Mouse (Mus musculus) forebrain, embryonic 12.5 days (tissue): ENCODE measurements around the gene Fgfr2. TPM values are rescaled to one million over a fixed set of nuclear protein-coding genes. Genes with fewer than 3 reads are reported as not detected.
"Not testable (repeated sequence)": the region's sequence is repeated elsewhere in the genome, so short reads cannot be mapped to it uniquely, and the experiment has no call there.

Experiments used
- ATAC-seq: fragments of 200-750 bp; cut with Nextera tagmentation; 2 replicates; pipeline ENCODE4 v1.8.0; 2017; ENCODE audit warnings: moderate TSS enrichment; ENCODE audit not compliant: low FRiP score
- H3K27ac ChIP-seq: fragments of 300-500 bp; sonication (generic); 2 replicates; pipeline ENCODE4 v1.5.1; 2016; ENCODE audit warnings: mild to moderate bottlenecking
- H3K27me3 ChIP-seq: fragments of 300-500 bp; sonication (generic); 2 replicates; pipeline ENCODE4 v1.6.1; 2016; ENCODE audit warnings: mild to moderate bottlenecking
- H3K36me3 ChIP-seq: fragments of 300-500 bp; sonication (generic); replicated peaks from 2 replicates; pipeline ENCODE4 v1.6.1; 2016; ENCODE audit warnings: mild to moderate bottlenecking
- H3K4me1 ChIP-seq: fragments of 300-500 bp; sonication (generic); 2 replicates; pipeline ENCODE4 v1.6.1; 2016
- H3K4me2 ChIP-seq: fragments of 300-500 bp; sonication (generic); 2 replicates; pipeline ENCODE4 v1.6.1; 2016; ENCODE audit warnings: mild to moderate bottlenecking, moderate library complexity
- H3K4me3 ChIP-seq: fragments of 300-500 bp; sonication (generic); replicated peaks from 2 replicates; pipeline ENCODE4 v1.5.1; 2016; ENCODE audit warnings: mild to moderate bottlenecking
- H3K9ac ChIP-seq: fragments of 300-500 bp; sonication (generic); 2 replicates; pipeline ENCODE4 v1.6.1; 2016; ENCODE audit warnings: mild to moderate bottlenecking
- H3K9me3 ChIP-seq: fragments of 300-500 bp; sonication (generic); 2 replicates; pipeline ENCODE4 v1.6.1; 2016
- WGBS: fragments of 180-500 bp; shearing (Covaris S2); methylation state at CpG from one replicate; pipeline ENCODE4 v1.1.7; 2016; 5-methylcytosine and 5-hydroxymethylcytosine counted together
- polyA plus RNA-seq: library from polyadenylated mRNA; unstranded; fragments of >200 nt; fragmentation: Nextera tagmentation; extraction: Ambion mirVana; gene quantifications from 2 replicates; pipeline ENCODE4 v1.2.1, GENCODE M21; 2016

Gene Fgfr2
- polyA plus RNA-seq, 1 experiment from 2014 or later, result 89.6 TPM

GRCm38 (mm10) chr7:131062541-131062940 is 2060.6 kb downstream of the Fgfr2 start:
- Histone ChIP-seq H3K9ac (no peak overlapping the region), H3K27ac (no peak overlapping the region), H3K4me2 (no peak overlapping the region), H3K4me1 (no peaks in the 10 kb centered on the region), H3K4me3 (no peak overlapping the region), H3K9me3 (no peaks in the 10 kb centered on the region), H3K27me3 (no peaks in the 10 kb centered on the region), H3K36me3 (no peaks in the 10 kb centered on the region)
- no peak for ATAC-seq
- 83% methylated on average over 2 of the region's 2 CpGs for WGBS

- WGBS, result 75% methylated on average over 2 of the region's 2 CpGs
- H3K4me1 ChIP-seq, H3K9me3 ChIP-seq, H3K27ac ChIP-seq, H3K4me3 ChIP-seq, H3K36me3 ChIP-seq, H3K27me3 ChIP-seq, H3K9ac ChIP-seq, ATAC-seq, H3K4me2 ChIP-seq: not testable (repeated sequence)
Measured at GRCm38 (mm10) chr7:131059808-131060207, 2063.3 kb downstream of the Fgfr2 start.

- not testable (repeated sequence) for H3K9me3 ChIP-seq, H3K27ac ChIP-seq, H3K27me3 ChIP-seq, H3K4me2 ChIP-seq, H3K4me3 ChIP-seq, H3K36me3 ChIP-seq, H3K9ac ChIP-seq, H3K4me1 ChIP-seq, ATAC-seq
- 78% methylated on average over 9 of the region's 9 CpGs for WGBS
Measured at GRCm38 (mm10) chr7:131057918-131058317, 2065.2 kb downstream of the Fgfr2 start.

GRCm38 (mm10) chr7:131054808-131055370 is 2068.3 kb downstream of the Fgfr2 start:
- ATAC-seq, result no peak
- Histone ChIP-seq H3K4me1 (no peaks in the 10 kb centered on the region), H3K9ac (no peak overlapping the region), H3K4me3 (no peak overlapping the region), H3K27me3 (no peaks in the 10 kb centered on the region), H3K36me3 (no peaks in the 10 kb centered on the region), H3K9me3 (no peaks in the 10 kb centered on the region), H3K27ac (no peak overlapping the region), H3K4me2 (no peak overlapping the region)

GRCm38 (mm10) chr7:131049829-131050228 is 2073.3 kb downstream of the Fgfr2 start:
- not testable (repeated sequence) for H3K36me3 ChIP-seq, H3K27ac ChIP-seq, H3K4me2 ChIP-seq, H3K9ac ChIP-seq, ATAC-seq, H3K27me3 ChIP-seq, H3K4me1 ChIP-seq, H3K9me3 ChIP-seq, H3K4me3 ChIP-seq
- WGBS, result 86% methylated on average over 8 of the region's 8 CpGs

- not testable (repeated sequence) for ATAC-seq, H3K4me2 ChIP-seq, H3K4me3 ChIP-seq, H3K27ac ChIP-seq, H3K36me3 ChIP-seq, H3K4me1 ChIP-seq, H3K9me3 ChIP-seq, H3K9ac ChIP-seq, H3K27me3 ChIP-seq
- WGBS, result 35% methylated on average over 3 of the region's 3 CpGs
Measured at GRCm38 (mm10) chr7:131045258-131045835, 2077.8 kb downstream of the Fgfr2 start.

- Histone ChIP-seq H3K4me2 (no peak overlapping the region), H3K9me3 (no peaks in the 10 kb centered on the region), H3K4me1 (no peaks in the 10 kb centered on the region), H3K9ac (no peak overlapping the region), H3K4me3 (no peak overlapping the region), H3K27ac (no peak overlapping the region), H3K27me3 (no peaks in the 10 kb centered on the region), H3K36me3 (no peaks in the 10 kb centered on the region)
- 68% methylated on average over 1 of the region's 1 CpGs for WGBS
- no peak for ATAC-seq
Measured at GRCm38 (mm10) chr7:131042657-131043056, 2080.5 kb downstream of the Fgfr2 start.

GRCm38 (mm10) chr7:131040760-131041159 is 2082.4 kb downstream of the Fgfr2 start:
- H3K9me3 ChIP-seq, H3K4me3 ChIP-seq, H3K27ac ChIP-seq, H3K9ac ChIP-seq, H3K36me3 ChIP-seq, H3K27me3 ChIP-seq, H3K4me2 ChIP-seq, H3K4me1 ChIP-seq, ATAC-seq: not testable (repeated sequence)
- 82% methylated on average over 8 of the region's 8 CpGs for WGBS

GRCm38 (mm10) chr7:131037083-131037482 is 2086.1 kb downstream of the Fgfr2 start:
- Histone ChIP-seq H3K4me3 (no peak overlapping the region), H3K4me2 (no peak overlapping the region), H3K9me3 (no peaks in the 10 kb centered on the region), H3K4me1 (no peaks in the 10 kb centered on the region), H3K27ac (no peak overlapping the region), H3K9ac (no peak overlapping the region), H3K36me3 (no peaks in the 10 kb centered on the region), H3K27me3 (no peaks in the 10 kb centered on the region)
- ATAC-seq, result no peak
- 85% methylated on average over 2 of the region's 2 CpGs for WGBS

- Histone ChIP-seq H3K9ac (no peak overlapping the region), H3K27ac (no peak overlapping the region), H3K4me3 (no peak overlapping the region), H3K4me2 (no peak overlapping the region), H3K27me3 (no peaks in the 10 kb centered on the region), H3K4me1 (no peaks in the 10 kb centered on the region), H3K9me3 (no peaks in the 10 kb centered on the region), H3K36me3 (no peaks in the 10 kb centered on the region)
- 87% methylated on average over 3 of the region's 3 CpGs for WGBS
- no peak for ATAC-seq
Measured at GRCm38 (mm10) chr7:131036396-131036795, 2086.8 kb downstream of the Fgfr2 start.

GRCm38 (mm10) chr7:131031755-131032154 is 2091.4 kb downstream of the Fgfr2 start, which contains the start of gene Dmbt1:
TSS of gene Dmbt1 (plus strand) at chr7:131032053.
- no peak within 1 kb of the TSS for H3K9ac ChIP-seq
- H3K9me3 ChIP-seq, result no peaks in the 10 kb centered on the region
- H3K36me3 ChIP-seq, result no peaks in the 10 kb centered on the region
- no peak within 1 kb of the TSS for H3K4me3 ChIP-seq
- 0 out of 2 replicates have a peak, but pooled peaks cover 2% of the 10 kb centered on the region for H3K4me1 ChIP-seq
- H3K27ac ChIP-seq, result no peak within 1 kb of the TSS
- no peak within 1 kb of the TSS for H3K4me2 ChIP-seq
- no peaks in the 10 kb centered on the region; the same call in 1 of the 2 replicates for H3K27me3 ChIP-seq
- ATAC-seq, result no peak
- 91% methylated on average over 5 of the region's 5 CpGs for whole genome bisulfite sequencing

GRCm38 (mm10) chr7:131027557-131027956 is 2095.6 kb downstream of the Fgfr2 start:
- no peak overlapping the region for H3K4me3 ChIP-seq
- H3K27me3 ChIP-seq, result peaks cover 7% of the 10 kb centered on the region
- 67% methylated on average over 1 of the region's 1 CpGs for WGBS
- no peak overlapping the region for H3K4me2 ChIP-seq
- H3K9me3 ChIP-seq, result no peaks in the 10 kb centered on the region
- no peak overlapping the region for H3K9ac ChIP-seq
- no peak overlapping the region for H3K27ac ChIP-seq
- H3K36me3 ChIP-seq, result no peaks in the 10 kb centered on the region
- H3K4me1 ChIP-seq, result peaks cover 6% of the 10 kb centered on the region; the same call in 1 of the 2 replicates
- ATAC-seq, result no peak

GRCm38 (mm10) chr7:131024807-131025206 is 2098.3 kb downstream of the Fgfr2 start:
- Histone ChIP-seq H3K36me3 (no peaks in the 10 kb centered on the region), H3K4me1 (peaks cover 6% of the 10 kb centered on the region; the same call in 1 of the 2 replicates), H3K9me3 (no peaks in the 10 kb centered on the region), H3K27ac (no peak overlapping the region), H3K4me3 (no peak overlapping the region), H3K27me3 (peaks cover 7% of the 10 kb centered on the region; the same call in 1 of the 2 replicates), H3K9ac (no peak overlapping the region), H3K4me2 (no peak overlapping the region)
- WGBS, result 82% methylated on average over 1 of the region's 1 CpGs
- no peak for ATAC-seq
